Mouse (Mus musculus): ENCODE data around the gene Hsd3b5. TPM values are rescaled to one million over a fixed set of nuclear protein-coding genes. Genes with fewer than 3 reads are reported as not detected.
"Not testable (repeated sequence)": the region's sequence is repeated elsewhere in the genome, so short reads cannot be mapped to it uniquely, and the experiment has no call there.

The Hsd3b5 gene
- polyA plus RNA-seq, 1 experiment from 2014 or later = not detected

DNA sequence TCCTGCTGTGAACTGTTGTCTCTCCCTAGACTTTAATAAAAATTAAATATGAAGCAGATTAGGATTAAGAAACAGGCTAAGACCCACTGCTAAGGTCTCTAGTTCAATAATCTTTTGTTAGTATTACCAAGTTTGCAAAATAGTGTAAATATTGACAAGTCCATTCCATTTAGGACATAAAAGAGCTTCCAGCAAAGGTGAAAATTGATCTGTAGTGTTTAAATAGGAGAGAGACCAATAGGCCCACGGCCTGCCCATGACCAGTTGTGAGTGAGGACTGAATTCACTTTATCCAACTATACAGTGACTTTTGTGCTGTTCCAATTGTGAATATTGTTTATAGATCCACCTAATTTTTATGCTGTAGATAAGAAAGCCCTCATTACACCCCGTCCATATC lies 42.3 kb downstream of the Hsd3b5 start:
- ATAC-seq (replicated peaks; ENCODE audit: low FRiP score) = no peak
- Histone ChIP-seq H3K9ac (ENCODE audit: low read length) (no peak overlapping the region), H3K27ac (ENCODE audit: low read depth, low read length) (no peak overlapping the region), H3K4me2 (ENCODE audit: low read depth, low read length, severe bottlenecking) (no peak overlapping the region), H3K4me3 (ENCODE audit: low read depth, low read length) (no peak overlapping the region), H3K9me3 (ENCODE audit: control insufficient read depth, low read length) (no peaks in the 10 kb centered on the region), H3K27me3 (ENCODE audit: control insufficient read depth, insufficient read depth, low read length) (no peaks in the 10 kb centered on the region), H3K36me3 (ENCODE audit: control insufficient read depth, insufficient read depth, low read length) (no peaks in the 10 kb centered on the region), H3K4me1 (replicated peaks; ENCODE audit: control insufficient read depth, insufficient read depth, low read length) (no peaks in the 10 kb centered on the region)
- no peak for DNase-seq (ENCODE audit: low spot score)
- 83% methylated on average over 2 of the region's 2 CpGs for WGBS

DNA sequence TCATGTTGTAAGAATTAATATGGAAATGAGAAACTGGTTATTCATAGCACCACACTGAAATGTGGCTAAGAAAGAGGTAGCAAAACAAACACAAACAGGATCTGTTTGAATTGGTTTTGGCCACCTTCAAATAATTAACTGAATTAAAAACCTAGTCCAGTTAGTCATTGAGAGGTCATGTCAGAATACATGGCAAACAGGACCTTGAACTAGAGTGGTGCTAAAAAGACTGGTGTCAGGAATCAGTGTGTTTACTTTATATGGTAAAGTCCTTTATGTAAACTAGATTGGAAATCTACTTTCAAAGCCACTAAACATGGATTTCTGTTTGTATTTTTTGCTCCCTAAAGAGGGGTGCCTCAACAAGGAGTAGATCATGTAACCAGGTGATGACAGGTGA lies 47.4 kb downstream of the Hsd3b5 start:
- not testable (repeated sequence) for H3K36me3 ChIP-seq (ENCODE audit: control insufficient read depth, insufficient read depth, low read length); H3K9me3 ChIP-seq (ENCODE audit: control insufficient read depth, low read length); H3K4me2 ChIP-seq (ENCODE audit: low read depth, low read length, severe bottlenecking); H3K4me1 ChIP-seq (replicated peaks; ENCODE audit: control insufficient read depth, insufficient read depth, low read length); ATAC-seq (replicated peaks; ENCODE audit: low FRiP score); H3K27me3 ChIP-seq (ENCODE audit: control insufficient read depth, insufficient read depth, low read length); H3K27ac ChIP-seq (ENCODE audit: low read depth, low read length); H3K9ac ChIP-seq (ENCODE audit: low read length); H3K4me3 ChIP-seq (ENCODE audit: low read depth, low read length); DNase-seq (ENCODE audit: low spot score)

DNA sequence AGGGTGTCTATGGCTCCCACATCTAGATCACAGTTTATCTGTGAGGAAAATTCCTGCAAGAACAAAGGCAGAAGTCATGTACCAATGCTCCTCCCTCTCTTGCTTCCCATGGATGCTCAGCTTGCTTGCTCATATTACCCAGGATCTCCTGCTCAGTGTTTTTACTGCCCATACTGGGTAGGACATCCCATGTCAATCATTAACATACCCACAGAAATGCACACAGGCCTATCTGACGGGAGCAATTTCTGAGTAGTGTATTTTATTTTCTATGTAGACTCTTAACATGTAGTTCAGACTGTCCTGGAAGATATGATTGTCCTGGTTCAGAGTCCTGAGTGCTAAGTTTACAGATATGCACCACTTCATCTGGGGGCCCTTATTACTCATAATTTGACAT lies 47.9 kb downstream of the Hsd3b5 start:
- not testable (repeated sequence) for H3K9ac ChIP-seq (ENCODE audit: low read length)

DNA sequence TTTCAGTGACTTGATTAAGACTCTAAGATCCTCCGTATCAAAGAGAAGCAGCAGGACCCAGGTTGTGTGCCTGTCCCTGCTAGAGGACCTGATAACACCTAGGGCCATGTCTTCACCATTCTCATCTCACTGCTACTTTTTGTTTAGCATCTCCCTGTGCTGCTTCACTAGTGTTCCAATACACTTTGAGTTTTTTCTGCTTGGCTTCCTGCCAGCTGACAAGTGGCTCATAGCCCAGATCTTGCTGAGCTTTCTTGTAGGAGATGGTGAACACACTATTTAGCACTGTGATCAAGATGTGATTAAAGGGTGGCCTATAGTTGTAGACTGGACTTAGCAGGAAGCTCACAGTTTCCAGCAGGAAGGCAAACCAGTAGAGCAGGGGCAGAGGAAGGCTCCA lies 49.0 kb downstream of the Hsd3b5 start:
- not testable (repeated sequence) for H3K9ac ChIP-seq (ENCODE audit: low read length); H3K27me3 ChIP-seq (ENCODE audit: control insufficient read depth, insufficient read depth, low read length); ATAC-seq (replicated peaks; ENCODE audit: low FRiP score); H3K9me3 ChIP-seq (ENCODE audit: control insufficient read depth, low read length); DNase-seq (ENCODE audit: low spot score); H3K4me3 ChIP-seq (ENCODE audit: low read depth, low read length); H3K4me2 ChIP-seq (ENCODE audit: low read depth, low read length, severe bottlenecking); H3K4me1 ChIP-seq (replicated peaks; ENCODE audit: control insufficient read depth, insufficient read depth, low read length); H3K36me3 ChIP-seq (ENCODE audit: control insufficient read depth, insufficient read depth, low read length); H3K27ac ChIP-seq (ENCODE audit: low read depth, low read length)
- no CpG with 5 or more reads among the region's 1 CpGs for WGBS

More for the DNA sequence above, 47.9 kb downstream of the Hsd3b5 start:
- not testable (repeated sequence) for DNase-seq (ENCODE audit: low spot score); ATAC-seq (replicated peaks; ENCODE audit: low FRiP score); H3K27ac ChIP-seq (ENCODE audit: low read depth, low read length); H3K27me3 ChIP-seq (ENCODE audit: control insufficient read depth, insufficient read depth, low read length); H3K9me3 ChIP-seq (ENCODE audit: control insufficient read depth, low read length); H3K4me1 ChIP-seq (replicated peaks; ENCODE audit: control insufficient read depth, insufficient read depth, low read length); H3K4me2 ChIP-seq (ENCODE audit: low read depth, low read length, severe bottlenecking); H3K4me3 ChIP-seq (ENCODE audit: low read depth, low read length); H3K36me3 ChIP-seq (ENCODE audit: control insufficient read depth, insufficient read depth, low read length)
- WGBS = no CpG with 5 or more reads among the region's 1 CpGs

Other genes with a start within 250 kb of the Hsd3b5 start
- 8.9 and 11.9 TPM in 2 replicates for gene Zfp697, start 247.8 kb downstream of the Hsd3b5 start, polyA plus RNA-seq (2014; fragmentation: Nextera tagmentation; extraction: Ambion mirVana)
- gene Gm4450, start 173.1 kb downstream of the Hsd3b5 start, polyA plus RNA-seq (2014; fragmentation: Nextera tagmentation; extraction: Ambion mirVana) = not detected in 2 replicates
- not detected in 2 replicates for gene Hsd3b4, start 119.7 kb downstream of the Hsd3b5 start, polyA plus RNA-seq (2014; fragmentation: Nextera tagmentation; extraction: Ambion mirVana)
- not detected in 2 replicates for gene Gm10681, start 41.4 kb downstream of the Hsd3b5 start, polyA plus RNA-seq (2014; fragmentation: Nextera tagmentation; extraction: Ambion mirVana)
- gene Hsd3b2, start 94.3 kb upstream of the Hsd3b5 start, polyA plus RNA-seq (2014; fragmentation: Nextera tagmentation; extraction: Ambion mirVana) = not detected in 2 replicates
- not detected in 2 replicates for gene Hsd3b3, start 132.9 kb upstream of the Hsd3b5 start, polyA plus RNA-seq (2014; fragmentation: Nextera tagmentation; extraction: Ambion mirVana)
- 20.1 and 21.8 TPM in 2 replicates for gene Hsd3b6, start 184.2 kb upstream of the Hsd3b5 start, polyA plus RNA-seq (2014; fragmentation: Nextera tagmentation; extraction: Ambion mirVana)
- 0.44 TPM in 1 of 2 replicates, not detected in the other for gene Hsd3b1, start 229.5 kb upstream of the Hsd3b5 start, polyA plus RNA-seq (2014; fragmentation: Nextera tagmentation; extraction: Ambion mirVana)